Mouse (Mus musculus) intestine, embryonic 16.5 days (tissue): ENCODE measurements around the gene Mettl7a1. TPM values are rescaled to one million over a fixed set of nuclear protein-coding genes. Genes with fewer than 3 reads are reported as not detected.
"Not testable (repeated sequence)": the region's sequence is repeated elsewhere in the genome, so short reads cannot be mapped to it uniquely, and the experiment has no call there.

Experiments
- ATAC-seq: fragments of 200-750 bp; cut with Nextera tagmentation; 2 replicates; pipeline ENCODE4 v1.8.0; 2017; ENCODE audit warnings: moderate TSS enrichment, moderate library complexity
- H3K27ac ChIP-seq: fragments of 300-500 bp; sonication (generic); 2 replicates; pipeline ENCODE4 v1.5.1; 2014; ENCODE audit warnings: mild to moderate bottlenecking, low read length
- H3K27me3 ChIP-seq: fragments of 300-500 bp; sonication (generic); replicated peaks from 2 replicates; pipeline ENCODE4 v1.6.1; 2014; ENCODE audit warnings: low read length, control low read depth, mixed read lengths; ENCODE audit not compliant: control insufficient read depth, insufficient read depth
- H3K36me3 ChIP-seq: fragments of 300-500 bp; sonication (generic); 2 replicates; pipeline ENCODE4 v1.6.1; 2014; ENCODE audit warnings: low read length, control low read depth; ENCODE audit not compliant: control insufficient read depth, insufficient read depth
- H3K4me1 ChIP-seq: fragments of 300-500 bp; sonication (generic); 2 replicates; pipeline ENCODE4 v1.6.1; 2014; ENCODE audit warnings: low read length, control low read depth, mixed read lengths; ENCODE audit not compliant: control insufficient read depth, insufficient read depth
- H3K4me2 ChIP-seq: fragments of 300-500 bp; sonication (generic); 2 replicates; pipeline ENCODE4 v1.6.1; 2014; ENCODE audit warnings: low read depth, low read length, control low read depth
- H3K4me3 ChIP-seq: fragments of 300-500 bp; sonication (generic); 2 replicates; pipeline ENCODE4 v1.5.1; 2014; ENCODE audit warnings: mild to moderate bottlenecking, low read length
- H3K9ac ChIP-seq: fragments of 300-500 bp; sonication (generic); 2 replicates; pipeline ENCODE4 v1.6.1; 2014; ENCODE audit warnings: low read depth, low read length
- H3K9me3 ChIP-seq: fragments of 300-500 bp; sonication (generic); 2 replicates; pipeline ENCODE4 v1.6.1; 2016; ENCODE audit warnings: low read length, control low read depth; ENCODE audit not compliant: control insufficient read depth
- WGBS: fragments of 180-500 bp; shearing (Covaris S2); extraction: QIAGEN DNeasy Blood & Tissue Kit; methylation state at CpG from one replicate; pipeline ENCODE4 v1.1.7; 2014; 5-methylcytosine and 5-hydroxymethylcytosine counted together
- polyA plus RNA-seq: library from polyadenylated mRNA; unstranded; fragments of >200 nt; fragmentation: Nextera tagmentation; extraction: Ambion mirVana; gene quantifications from 2 replicates; pipeline ENCODE4 v1.2.1, GENCODE M21; 2015

Mettl7a1 gene
- polyA plus RNA-seq: 5.9 and 7.4 TPM in 2 replicates

- no peaks in the 10 kb centered on the region for H3K9me3 ChIP-seq
- ATAC-seq: peak; percentile 78
- H3K4me1 ChIP-seq: no peaks in the 10 kb centered on the region
- peak within 1 kb of the TSS; percentile 90 for H3K27ac ChIP-seq
- peak within 1 kb of the TSS; percentile 86 for H3K4me2 ChIP-seq
- H3K27me3 ChIP-seq: no peaks in the 10 kb centered on the region
- H3K9ac ChIP-seq: peak within 1 kb of the TSS; percentile 68
- 3% methylated on average over 17 of the region's 30 CpGs for WGBS
- peak within 1 kb of the TSS; percentile 56 for H3K4me3 ChIP-seq
- H3K36me3 ChIP-seq: no peaks in the 10 kb centered on the region
These were observed at the start of gene Mettl7a1 for GRCm38 (mm10) chr15:100304019-100304991. Gene Mettl7a1 (plus strand): TSS chr15:100304140.

GRCm38 (mm10) chr15:100256386-100256785, 47.6 kb upstream of the Mettl7a1 start:
- H3K9me3 ChIP-seq: no peaks in the 10 kb centered on the region
- H3K4me3 ChIP-seq: no peak overlapping the region
- H3K4me2 ChIP-seq: no peak overlapping the region
- H3K4me1 ChIP-seq: no peaks in the 10 kb centered on the region
- H3K36me3 ChIP-seq: peaks cover 27% of the 10 kb centered on the region
- no peak overlapping the region for H3K9ac ChIP-seq
- H3K27me3 ChIP-seq: no peaks in the 10 kb centered on the region
- 82% methylated on average over 6 of the region's 6 CpGs for whole genome bisulfite sequencing
- no peak overlapping the region for H3K27ac ChIP-seq
- ATAC-seq: no peak

GRCm38 (mm10) chr15:100257305-100257704, 46.6 kb upstream of the Mettl7a1 start:
- H3K4me1 ChIP-seq: no peaks in the 10 kb centered on the region
- no peak overlapping the region for H3K27ac ChIP-seq
- no peaks in the 10 kb centered on the region for H3K9me3 ChIP-seq
- H3K9ac ChIP-seq: no peak overlapping the region
- H3K27me3 ChIP-seq: no peaks in the 10 kb centered on the region
- ATAC-seq: no peak
- 92% methylated on average over 5 of the region's 5 CpGs for WGBS
- H3K36me3 ChIP-seq: peaks cover 21% of the 10 kb centered on the region
- no peak overlapping the region for H3K4me2 ChIP-seq
- H3K4me3 ChIP-seq: no peak overlapping the region

- 90% methylated on average over 7 of the region's 7 CpGs for WGBS
- Histone ChIP-seq H3K9ac (no peak overlapping the region), H3K27me3 (no peaks in the 10 kb centered on the region), H3K36me3 (peaks cover 13% of the 10 kb centered on the region), H3K27ac (no peak overlapping the region), H3K9me3 (no peaks in the 10 kb centered on the region), H3K4me2 (no peak overlapping the region), H3K4me1 (no peaks in the 10 kb centered on the region), H3K4me3 (no peak overlapping the region)
- no peak for ATAC-seq
These were observed 45.1 kb upstream of the Mettl7a1 start for GRCm38 (mm10) chr15:100258646-100259425.

- not testable (repeated sequence) for H3K27me3 ChIP-seq, H3K27ac ChIP-seq, H3K4me3 ChIP-seq, H3K9me3 ChIP-seq, H3K9ac ChIP-seq, ATAC-seq, H3K36me3 ChIP-seq, H3K4me1 ChIP-seq, H3K4me2 ChIP-seq
- WGBS: 92% methylated on average over 6 of the region's 7 CpGs
These were observed 43.6 kb upstream of the Mettl7a1 start for GRCm38 (mm10) chr15:100260351-100260750.

GRCm38 (mm10) chr15:100263246-100263905, 40.6 kb upstream of the Mettl7a1 start:
- no peaks in the 10 kb centered on the region for H3K4me1 ChIP-seq
- 0 out of 2 replicates have a peak, but pooled peaks have one; percentile 33 for ATAC-seq
- H3K36me3 ChIP-seq: no peaks in the 10 kb centered on the region
- no peak overlapping the region for H3K4me3 ChIP-seq
- H3K4me2 ChIP-seq: no peak overlapping the region
- H3K9me3 ChIP-seq: no peaks in the 10 kb centered on the region
- no peak overlapping the region for H3K9ac ChIP-seq
- H3K27ac ChIP-seq: no peak overlapping the region
- no peaks in the 10 kb centered on the region for H3K27me3 ChIP-seq
- WGBS: 29% methylated on average over 4 of the region's 4 CpGs

GRCm38 (mm10) chr15:100265586-100266325, 38.2 kb upstream of the Mettl7a1 start:
- no peak overlapping the region for H3K4me3 ChIP-seq
- no peaks in the 10 kb centered on the region for H3K27me3 ChIP-seq
- H3K9ac ChIP-seq: no peak overlapping the region
- H3K4me2 ChIP-seq: no peak overlapping the region
- ATAC-seq: no peak
- WGBS: 83% methylated on average over 4 of the region's 5 CpGs
- no peak overlapping the region for H3K27ac ChIP-seq
- no peaks in the 10 kb centered on the region for H3K9me3 ChIP-seq
- no peaks in the 10 kb centered on the region for H3K36me3 ChIP-seq
- no peaks in the 10 kb centered on the region for H3K4me1 ChIP-seq

- 81% methylated on average over 2 of the region's 2 CpGs for WGBS
- no peak for ATAC-seq
- no peak overlapping the region for H3K4me3 ChIP-seq
These were observed 35.0 kb upstream of the Mettl7a1 start for GRCm38 (mm10) chr15:100268916-100269315.

More at GRCm38 (mm10) chr15:100268916-100269315, 35.0 kb upstream of the Mettl7a1 start:
- no peaks in the 10 kb centered on the region for H3K27me3 ChIP-seq
- no peaks in the 10 kb centered on the region for H3K9me3 ChIP-seq
- no peak overlapping the region for H3K4me2 ChIP-seq
- no peaks in the 10 kb centered on the region for H3K4me1 ChIP-seq
- no peak overlapping the region for H3K27ac ChIP-seq
- H3K9ac ChIP-seq: no peak overlapping the region
- H3K36me3 ChIP-seq: no peaks in the 10 kb centered on the region
